Mouse (Mus musculus) thymus, adult 2 months (tissue): ENCODE data around the gene Gatad2b.

ENCODE experiments used
- CTCF ChIP-seq: fragments of 200-500 bp; IDR thresholded peaks from 2 replicates; pipeline ENCODE4 v1.5.1; 2012; ENCODE audit warnings: mild to moderate bottlenecking, control low read depth, low read length, moderate library complexity, borderline replicate concordance; ENCODE audit not compliant: control insufficient read depth, poor library complexity, insufficient read depth; ENCODE audit errors: extremely low read depth
- POLR2A ChIP-seq: fragments of 200-500 bp; IDR thresholded peaks from 2 replicates; pipeline ENCODE4 v1.6.1; 2012; ENCODE audit warnings: mild to moderate bottlenecking, low read length, control low read depth, moderate library complexity; ENCODE audit not compliant: control insufficient read depth, poor library complexity, insufficient read depth; ENCODE audit errors: extremely low read depth

DNA sequence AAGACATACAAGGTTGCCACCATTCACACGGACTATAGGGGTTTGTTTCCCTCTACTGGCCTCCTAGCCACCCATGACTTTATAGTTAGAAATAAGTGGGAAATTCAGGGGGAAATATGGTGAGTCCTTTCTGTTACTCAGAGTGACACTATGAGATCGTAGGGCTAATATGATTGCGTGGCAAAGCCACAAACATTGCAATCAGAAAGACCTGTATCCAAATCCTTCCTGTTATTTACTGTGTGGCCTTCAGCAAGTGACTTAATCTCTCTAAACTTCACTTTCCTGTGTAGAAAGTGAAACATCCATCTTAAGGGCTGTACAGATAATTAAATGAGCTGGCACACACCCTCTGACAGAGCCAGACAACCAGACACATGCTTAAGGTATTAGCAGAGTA is 115.7 kb downstream of the Gatad2b start:
- TF ChIP-seq POLR2A (no peak), CTCF (no peak)
